Mouse (Mus musculus): ENCODE results near the gene Zfp488. TPM values are rescaled to one million over a fixed set of nuclear protein-coding genes. Genes with fewer than 3 reads are reported as not detected.

Zfp488 gene
- polyA plus RNA-seq, 1 experiment from 2014 or later: 0.59 TPM

- no peaks in the 10 kb centered on the region for H3K9me3 ChIP-seq
- H3K9ac ChIP-seq: no peak overlapping the region
- no peaks in the 10 kb centered on the region for H3K36me3 ChIP-seq
- no peak overlapping the region for H3K27ac ChIP-seq
- H3K4me1 ChIP-seq: no peaks in the 10 kb centered on the region
- peaks cover 8% of the 10 kb centered on the region; the same call in 1 of the 2 replicates for H3K27me3 ChIP-seq
- H3K4me3 ChIP-seq: no peak overlapping the region
- no peak overlapping the region for H3K4me2 ChIP-seq (replicated peaks)
- 69% methylated on average over 5 of the region's 5 CpGs for WGBS
- ATAC-seq (ENCODE audit: insufficient number of reproducible peaks, insufficient read depth, low FRiP score, low TSS enrichment): no peak
Measured at GRCm38 (mm10) chr14:33942222-33942621, 36.3 kb downstream of the Zfp488 start.

- no peak within 1 kb of the TSS for H3K9ac ChIP-seq
- H3K9me3 ChIP-seq: no peaks in the 10 kb centered on the region
- no peak within 1 kb of the TSS for H3K4me3 ChIP-seq
- H3K27me3 ChIP-seq: peaks cover 9% of the 10 kb centered on the region; the same call in 1 of the 2 replicates
- no peak within 1 kb of the TSS for H3K27ac ChIP-seq
- no peaks in the 10 kb centered on the region for H3K4me1 ChIP-seq
- WGBS: 75% methylated on average over 8 of the region's 8 CpGs
- no peak within 1 kb of the TSS for H3K4me2 ChIP-seq (replicated peaks)
- ATAC-seq (ENCODE audit: insufficient number of reproducible peaks, insufficient read depth, low FRiP score, low TSS enrichment): no peak
- no peaks in the 10 kb centered on the region for H3K36me3 ChIP-seq
Measured at GRCm38 (mm10) chr14:33940739-33941138, 37.8 kb downstream of the Zfp488 start, which contains the start of gene Gdf2. Gene Gdf2 (plus strand): TSS chr14:33941039.

GRCm38 (mm10) chr14:33939117-33939516 is 39.4 kb downstream of the Zfp488 start:
- H3K9me3 ChIP-seq: no peaks in the 10 kb centered on the region
- H3K9ac ChIP-seq: no peak overlapping the region
- no peak overlapping the region for H3K27ac ChIP-seq
- WGBS: 32% methylated on average over 9 of the region's 9 CpGs
- ATAC-seq (ENCODE audit: insufficient number of reproducible peaks, insufficient read depth, low FRiP score, low TSS enrichment): no peak
- 0 out of 2 replicates have a peak, but pooled peaks cover 5% of the 10 kb centered on the region for H3K27me3 ChIP-seq
- H3K4me1 ChIP-seq: no peaks in the 10 kb centered on the region
- H3K4me3 ChIP-seq: no peak overlapping the region
- H3K36me3 ChIP-seq: no peaks in the 10 kb centered on the region
- peak overlapping the region; percentile 21; the same call in 1 of the 2 replicates for H3K4me2 ChIP-seq (replicated peaks)

GRCm38 (mm10) chr14:33933778-33934317 is 44.7 kb downstream of the Zfp488 start:
- 36% methylated on average over 5 of the region's 5 CpGs for WGBS
- no peak overlapping the region for H3K9ac ChIP-seq
- H3K9me3 ChIP-seq: no peaks in the 10 kb centered on the region
- no peak overlapping the region for H3K4me2 ChIP-seq (replicated peaks)
- no peaks in the 10 kb centered on the region for H3K36me3 ChIP-seq
- peak; percentile 24; the same call in 1 of the 2 replicates for ATAC-seq (ENCODE audit: insufficient number of reproducible peaks, insufficient read depth, low FRiP score, low TSS enrichment)
- H3K27me3 ChIP-seq: peaks cover 22% of the 10 kb centered on the region
- no peak overlapping the region for H3K4me3 ChIP-seq
- no peak overlapping the region for H3K27ac ChIP-seq
- 0 out of 2 replicates have a peak, but pooled peaks cover 3% of the 10 kb centered on the region for H3K4me1 ChIP-seq

GRCm38 (mm10) chr14:33932935-33933703 is 45.4 kb downstream of the Zfp488 start:
- ATAC-seq (ENCODE audit: insufficient number of reproducible peaks, insufficient read depth, low FRiP score, low TSS enrichment): no peak
- Histone ChIP-seq H3K4me2 (replicated peaks) (no peak overlapping the region), H3K9me3 (no peaks in the 10 kb centered on the region), H3K36me3 (no peaks in the 10 kb centered on the region), H3K9ac (no peak overlapping the region), H3K4me3 (no peak overlapping the region), H3K27me3 (peaks cover 22% of the 10 kb centered on the region), H3K27ac (no peak overlapping the region), H3K4me1 (0 out of 2 replicates have a peak, but pooled peaks cover 3% of the 10 kb centered on the region)
- WGBS: 63% methylated on average over 10 of the region's 10 CpGs

GRCm38 (mm10) chr14:33931853-33932252 is 46.7 kb downstream of the Zfp488 start:
- Histone ChIP-seq H3K9me3 (no peaks in the 10 kb centered on the region), H3K27me3 (peaks cover 28% of the 10 kb centered on the region), H3K9ac (no peak overlapping the region), H3K4me3 (no peak overlapping the region), H3K27ac (no peak overlapping the region), H3K4me1 (0 out of 2 replicates have a peak, but pooled peaks cover 3% of the 10 kb centered on the region), H3K4me2 (replicated peaks) (no peak overlapping the region), H3K36me3 (no peaks in the 10 kb centered on the region)
- ATAC-seq (ENCODE audit: insufficient number of reproducible peaks, insufficient read depth, low FRiP score, low TSS enrichment): no peak
- WGBS: 52% methylated on average over 17 of the region's 17 CpGs

- H3K4me1 ChIP-seq: peaks cover 18% of the 10 kb centered on the region; the same call in 1 of the 2 replicates
Measured at GRCm38 (mm10) chr14:33923168-33924070, 55.1 kb downstream of the Zfp488 start, which contains the start of gene Gdf10. Gene Gdf10 (plus strand): TSS chr14:33923587.

GRCm38 (mm10) chr14:33922771-33923167 is 55.8 kb downstream of the Zfp488 start:
- no peak overlapping the region for H3K9ac ChIP-seq
- H3K27ac ChIP-seq: no peak overlapping the region; the same call in 1 of the 2 replicates
- H3K27me3 ChIP-seq: peaks cover 84% of the 10 kb centered on the region
- H3K4me3 ChIP-seq: peak overlapping the region; percentile 62
- no peaks in the 10 kb centered on the region for H3K9me3 ChIP-seq
- WGBS: 7% methylated on average over 8 of the region's 8 CpGs
- H3K36me3 ChIP-seq: no peaks in the 10 kb centered on the region
- no peak for ATAC-seq (ENCODE audit: insufficient number of reproducible peaks, insufficient read depth, low FRiP score, low TSS enrichment)
- H3K4me1 ChIP-seq: peaks cover 19% of the 10 kb centered on the region; the same call in 1 of the 2 replicates
- H3K4me2 ChIP-seq (replicated peaks): peak overlapping the region; percentile 99

More at GRCm38 (mm10) chr14:33923168-33924070, 55.1 kb downstream of the Zfp488 start, which contains the start of gene Gdf10:
- H3K27me3 ChIP-seq: peaks cover 78% of the 10 kb centered on the region
- H3K4me2 ChIP-seq (replicated peaks): peak within 1 kb of the TSS; percentile 99
- peak; percentile 61 for ATAC-seq (ENCODE audit: insufficient number of reproducible peaks, insufficient read depth, low FRiP score, low TSS enrichment)
- WGBS: 1% methylated on average over 83 of the region's 85 CpGs
- peak within 1 kb of the TSS; percentile 72 for H3K9ac ChIP-seq
- H3K36me3 ChIP-seq: no peaks in the 10 kb centered on the region
- H3K4me3 ChIP-seq: peak within 1 kb of the TSS; percentile 62
- H3K9me3 ChIP-seq: no peaks in the 10 kb centered on the region
- H3K27ac ChIP-seq: peak within 1 kb of the TSS; percentile 36; the same call in 1 of the 2 replicates

GRCm38 (mm10) chr14:33920727-33921559 is 57.6 kb downstream of the Zfp488 start:
- no peak overlapping the region for H3K4me3 ChIP-seq
- H3K36me3 ChIP-seq: no peaks in the 10 kb centered on the region
- H3K4me2 ChIP-seq (replicated peaks): no peak overlapping the region
- H3K27ac ChIP-seq: no peak overlapping the region
- peaks cover 72% of the 10 kb centered on the region for H3K27me3 ChIP-seq
- H3K9ac ChIP-seq: no peak overlapping the region
- no peaks in the 10 kb centered on the region for H3K9me3 ChIP-seq
- peaks cover 19% of the 10 kb centered on the region; the same call in 1 of the 2 replicates for H3K4me1 ChIP-seq
- WGBS: 18% methylated on average over 14 of the region's 14 CpGs
- ATAC-seq (ENCODE audit: insufficient number of reproducible peaks, insufficient read depth, low FRiP score, low TSS enrichment): no peak
